Mouse (Mus musculus) T-helper 17 cell (primary cell): Measurements from ENCODE around the gene Gm44502.

Experiments used
- in situ Hi-C, 2 experiments: fragments of 300-600 bp; cut with MboI, MseI; formaldehyde crosslinking; loops; 1 replicate in 1 of 2; 2 replicates in 1 of 2; pipeline ENCODE4 v1.15.1; 2025; ENCODE audit warnings: high pct_unique_total_duplicates in 2 of 2

The Gm44502 gene

DNA sequence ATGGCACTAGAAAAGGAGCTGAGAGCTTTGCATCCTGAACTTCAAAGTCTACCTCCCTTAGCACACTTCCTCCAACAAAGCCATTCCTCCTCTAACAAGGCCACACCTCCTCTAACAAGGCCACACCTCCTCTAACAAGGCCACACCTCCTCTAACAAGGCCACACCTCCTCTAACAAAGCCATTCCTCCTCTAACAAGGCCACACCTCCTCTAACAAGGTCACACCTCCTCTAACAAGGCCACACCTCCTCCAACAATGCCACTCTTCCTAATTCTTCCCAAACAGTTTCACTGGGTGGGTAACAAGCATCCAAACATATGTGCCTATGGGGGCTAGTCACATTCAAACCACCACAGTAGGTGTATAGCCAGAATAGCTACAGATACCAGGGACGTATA lies 27.0 kb downstream of the Gm44502 start:
- in situ Hi-C loops = no loop called here

DNA sequence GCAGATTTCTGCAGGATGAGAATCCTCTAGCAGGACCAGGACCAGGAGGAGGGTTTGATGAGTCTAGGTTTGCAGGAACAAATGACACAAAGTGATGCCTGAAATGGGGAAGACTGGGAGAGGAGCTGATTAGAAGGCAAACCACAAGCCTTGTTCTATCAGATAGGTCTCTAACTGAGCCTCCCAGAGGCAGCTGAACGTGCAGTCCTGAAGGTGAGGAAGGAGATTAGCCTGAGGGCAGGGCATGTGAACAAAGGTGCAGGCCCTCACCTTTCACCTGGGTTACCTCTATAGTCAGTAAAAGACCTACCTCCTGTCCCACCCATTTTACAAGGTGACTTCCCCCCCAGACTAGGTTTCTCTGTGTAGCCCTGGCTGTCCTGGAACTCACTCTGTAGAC lies 29.8 kb downstream of the Gm44502 start:
- in situ Hi-C loops = no loop called here

DNA sequence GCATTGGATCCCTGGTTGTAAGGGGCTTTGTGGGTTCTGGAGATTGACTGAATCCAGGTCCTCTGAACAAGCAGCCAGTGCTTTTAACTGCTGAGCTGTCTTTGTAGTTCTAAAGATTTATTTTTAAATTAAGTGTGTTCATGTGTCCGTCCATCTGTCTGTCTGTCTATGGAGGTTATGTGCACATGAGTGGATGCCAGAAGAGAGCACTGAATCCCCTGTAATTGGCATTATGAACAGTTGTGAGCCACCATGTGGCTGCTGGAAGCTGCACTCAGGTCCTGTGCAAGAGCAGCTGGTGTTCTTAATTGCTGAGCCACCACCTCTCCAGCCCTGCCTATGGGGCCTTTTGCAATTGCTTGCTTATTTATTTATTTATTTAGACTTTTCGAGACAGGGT lies 31.4 kb downstream of the Gm44502 start:
- in situ Hi-C loops = no loop called here

DNA sequence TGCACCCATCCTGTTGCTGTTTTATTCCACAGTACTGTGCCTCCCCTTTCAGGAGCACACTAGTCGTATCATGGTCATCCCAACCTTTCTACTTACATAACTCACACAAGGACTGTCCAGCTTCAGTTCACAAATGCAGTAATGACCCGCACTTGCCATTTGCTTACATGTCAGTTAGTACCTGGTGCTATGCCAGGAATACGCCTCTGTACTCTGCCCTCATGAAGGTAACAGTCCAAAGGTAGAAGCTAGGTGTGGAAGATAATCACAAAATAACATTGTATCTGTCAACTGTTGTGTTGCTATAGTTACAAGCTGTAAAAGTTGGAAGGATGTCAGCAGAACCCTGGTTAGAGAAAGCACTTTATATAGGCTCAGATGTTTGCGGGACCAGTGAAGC lies 32.6 kb downstream of the Gm44502 start:
- in situ Hi-C loops = no loop called here

DNA sequence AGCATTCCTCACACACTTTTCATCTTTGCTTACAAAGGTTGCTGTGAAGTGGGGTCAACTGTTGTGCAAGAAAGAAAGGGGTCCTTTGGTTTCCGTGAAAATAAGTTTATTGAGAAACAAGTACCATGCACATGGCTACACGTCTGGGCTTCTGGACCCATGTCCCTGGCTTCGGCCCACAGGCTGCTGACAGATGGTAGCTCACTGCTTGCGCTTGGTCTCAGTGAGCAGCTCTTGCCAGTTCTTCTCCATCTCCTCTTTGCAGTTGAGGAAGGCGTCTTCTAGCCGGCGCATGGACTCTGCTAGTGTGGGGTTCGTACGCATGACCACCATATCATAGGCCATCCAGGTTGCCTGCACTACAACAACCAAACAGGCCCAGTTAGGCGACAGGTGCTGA lies 39.4 kb downstream of the Gm44502 start:
- in situ Hi-C loops = no loop called here

DNA sequence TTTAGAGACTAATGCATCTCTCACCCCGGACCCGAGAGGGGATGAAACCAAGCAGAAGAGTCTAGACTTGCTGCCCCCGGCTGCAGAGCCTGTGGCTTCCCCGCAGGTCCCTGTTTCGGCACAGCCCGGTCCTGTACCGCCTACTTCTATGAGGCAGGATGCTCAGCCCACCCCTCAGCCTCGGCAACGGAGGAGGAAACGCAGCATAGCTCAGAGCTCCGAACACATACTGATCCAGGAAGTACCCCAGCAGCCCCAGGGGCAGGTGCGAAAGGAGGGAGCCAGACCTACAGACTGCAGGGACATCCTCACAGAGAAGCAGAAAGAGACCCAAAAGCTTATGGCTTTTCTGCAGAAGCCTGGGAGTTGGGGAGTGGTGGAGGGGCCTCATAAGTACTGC lies 42.4 kb downstream of the Gm44502 start:
- in situ Hi-C loops = no loop called here

DNA sequence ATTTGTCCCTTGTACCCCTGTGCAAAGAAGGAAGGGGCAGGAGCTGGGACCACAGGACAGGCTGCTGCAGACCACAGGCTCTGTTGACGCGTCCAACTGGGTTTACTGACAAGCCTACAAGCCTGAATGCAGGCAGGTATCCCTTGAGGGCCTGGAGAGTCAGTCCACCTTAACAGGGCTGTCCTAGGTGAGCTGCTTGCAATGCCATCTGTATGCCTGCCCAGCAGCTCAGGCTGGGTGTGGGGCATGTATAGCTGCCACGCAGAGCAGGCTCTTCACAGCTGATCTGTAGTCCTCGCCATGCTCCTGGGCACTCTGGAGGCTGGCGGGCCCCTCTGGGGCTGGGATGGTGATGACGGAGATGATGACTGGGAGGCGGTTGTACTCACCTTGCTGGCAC lies 44.9 kb downstream of the Gm44502 start, which contains the start of gene Klhdc7b:
Gene Klhdc7b (plus strand): TSS at position 301 of the 400 bp plus-strand sequence.
- in situ Hi-C loops = no loop called here

DNA sequence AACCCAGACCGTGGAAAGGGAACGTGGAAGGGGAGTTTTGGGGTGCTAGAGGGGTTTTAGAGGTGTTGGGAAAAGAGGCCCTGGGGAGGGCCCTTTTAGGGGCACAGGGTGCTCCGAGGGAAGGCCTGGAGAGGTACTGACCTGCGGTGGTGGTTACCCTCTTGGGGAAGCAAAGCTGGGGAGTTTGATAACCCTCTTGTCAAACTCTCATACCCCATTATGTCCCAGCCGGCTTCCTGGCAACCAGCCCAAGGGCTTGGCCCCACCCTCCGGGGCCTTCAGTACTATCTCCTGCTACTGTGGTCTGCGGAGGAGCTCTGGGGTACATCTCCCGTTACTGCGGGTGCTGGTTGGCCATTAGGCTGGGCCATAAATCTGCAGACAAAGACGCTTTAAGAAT lies 50.1 kb downstream of the Gm44502 start:
- in situ Hi-C loops = no loop called here

DNA sequence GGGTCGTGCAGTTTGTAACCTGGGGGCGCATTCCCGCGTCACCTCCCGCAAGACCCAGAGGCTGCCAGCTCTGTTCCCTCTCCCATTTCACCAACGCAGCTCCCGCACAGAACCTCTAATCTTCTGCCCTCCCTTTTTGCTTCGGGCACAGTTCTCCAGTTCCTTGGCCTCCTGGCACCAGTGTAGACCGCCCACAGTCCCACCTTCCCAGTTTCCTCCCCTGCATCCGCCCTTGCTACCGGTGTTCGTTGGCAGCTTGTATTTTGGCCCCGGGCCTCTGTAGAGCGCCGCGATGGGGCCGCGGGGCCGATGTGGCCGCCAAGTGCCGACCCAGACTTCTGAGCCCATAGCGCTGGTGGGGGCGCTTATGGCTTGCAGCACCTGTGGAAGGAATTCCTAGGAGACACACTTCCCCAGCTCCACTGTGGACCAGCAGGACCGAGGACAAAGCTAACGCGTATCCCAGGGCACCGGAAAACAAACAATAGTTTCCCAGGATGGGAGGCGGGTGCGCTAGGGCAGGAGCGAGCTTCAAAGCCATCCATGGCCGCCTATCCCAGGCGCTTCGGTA lies 50.6 kb downstream of the Gm44502 start, which contains the start of gene Odf3b:
Gene Odf3b (minus strand): TSS at position 452 of the 571 bp plus-strand sequence.
- in situ Hi-C loops = no loop called here

DNA sequence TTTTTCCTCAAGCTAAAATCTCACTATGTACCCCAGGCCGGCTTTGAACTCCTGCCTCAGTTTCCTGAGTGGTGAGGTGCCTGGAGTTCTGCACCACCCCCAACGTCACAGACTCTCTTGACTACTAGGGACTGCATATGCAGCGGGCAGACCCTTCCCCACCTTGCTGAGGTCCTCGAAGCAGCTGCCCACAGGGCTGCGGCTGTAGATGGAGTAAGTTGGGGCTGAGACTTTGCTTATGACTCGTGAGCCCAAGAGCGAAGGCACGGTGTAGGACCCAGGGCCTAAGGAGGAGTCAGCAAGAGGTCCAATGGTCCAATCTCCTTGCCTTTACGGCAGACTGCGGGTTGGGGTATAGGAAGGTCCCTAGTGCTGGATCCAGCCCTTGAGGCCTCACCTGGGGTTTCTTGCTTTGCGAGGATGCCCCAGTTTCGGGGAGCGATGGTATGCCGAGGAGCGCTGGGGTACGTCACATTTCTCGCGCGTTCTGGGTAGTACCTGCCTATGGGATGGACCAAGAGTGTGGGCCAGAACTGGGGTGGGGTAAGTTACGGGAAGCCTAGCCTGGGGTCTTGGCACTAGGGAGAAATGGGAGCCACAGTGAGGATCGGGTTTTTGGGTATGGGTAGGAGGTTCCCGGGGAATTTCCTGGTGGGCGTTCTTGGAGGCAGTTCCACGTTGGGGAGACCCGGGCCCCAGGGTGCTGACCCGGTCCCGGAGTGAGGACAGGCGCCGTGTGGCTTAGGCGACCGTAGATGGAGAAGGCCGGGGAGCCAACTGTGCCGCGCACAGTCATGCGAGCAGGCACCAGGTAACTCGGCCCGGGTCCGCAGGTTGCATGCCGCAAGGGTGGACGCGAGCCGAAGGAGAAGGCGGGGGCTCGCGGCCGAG lies 51.3 kb downstream of the Gm44502 start:
- in situ Hi-C loops = no loop called here

DNA sequence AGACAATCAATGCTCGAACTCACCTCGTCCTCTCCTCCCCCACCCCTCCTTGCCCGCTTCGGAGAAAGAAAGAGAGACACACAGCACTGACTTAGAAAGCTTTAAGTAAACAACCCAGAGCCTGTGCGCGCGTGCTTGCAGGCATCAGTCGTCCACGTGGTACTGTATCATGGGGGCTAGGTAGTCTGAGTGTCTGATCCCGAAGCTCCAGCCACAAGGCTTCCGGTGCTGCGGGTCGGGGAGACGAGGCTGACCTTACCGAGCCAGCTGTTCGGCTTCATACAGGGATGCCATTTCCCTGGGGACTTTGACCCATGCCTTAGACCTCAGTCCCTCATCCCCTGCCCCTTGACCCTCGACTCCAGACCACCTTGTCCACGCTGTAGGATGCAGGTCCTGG lies 52.1 kb downstream of the Gm44502 start:
- in situ Hi-C loops = no loop called here

DNA sequence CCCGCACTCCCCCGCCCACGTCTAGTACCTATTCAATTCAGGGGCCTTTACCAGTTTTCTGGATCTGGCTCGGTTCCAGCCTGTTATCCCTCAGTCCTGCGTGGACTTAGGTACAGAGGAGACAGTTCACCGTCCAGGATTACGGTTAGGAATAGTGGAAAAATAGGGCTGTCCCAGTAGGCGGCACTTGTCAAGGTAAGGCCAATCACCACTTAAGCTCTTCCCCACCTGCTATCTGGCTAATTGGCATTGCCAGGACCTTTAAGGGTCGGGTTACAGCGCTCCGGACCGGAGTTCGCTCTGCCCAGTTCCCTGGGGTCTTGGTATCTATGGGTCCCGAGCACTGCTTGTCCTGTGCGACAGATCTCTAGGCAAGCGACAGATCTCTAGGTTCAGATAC lies 52.5 kb downstream of the Gm44502 start, which contains the start of gene Tymp:
Gene Tymp (minus strand): TSS at position 83 of the 400 bp plus-strand sequence.
- in situ Hi-C loops = no loop called here

DNA sequence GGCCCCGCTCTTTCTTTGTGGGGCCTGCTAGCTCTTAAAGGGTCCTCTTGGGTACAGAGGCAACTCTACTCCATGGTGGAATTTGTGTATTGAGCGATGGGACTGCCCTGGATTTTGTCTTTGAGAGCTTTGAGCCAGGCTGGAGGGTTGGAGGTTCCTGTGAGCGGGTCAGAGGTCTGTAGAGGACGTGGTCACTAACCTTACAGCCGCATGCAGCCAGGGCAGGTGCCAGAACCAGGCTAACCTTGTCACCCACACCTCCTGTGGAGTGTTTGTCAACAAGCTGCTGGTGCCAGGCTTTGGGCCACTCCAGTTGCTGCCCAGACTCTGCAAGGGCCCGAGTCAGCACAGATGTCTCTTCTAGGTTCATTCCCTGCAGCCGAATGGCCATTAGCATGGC lies 53.5 kb downstream of the Gm44502 start:
- in situ Hi-C loops = no loop called here

DNA sequence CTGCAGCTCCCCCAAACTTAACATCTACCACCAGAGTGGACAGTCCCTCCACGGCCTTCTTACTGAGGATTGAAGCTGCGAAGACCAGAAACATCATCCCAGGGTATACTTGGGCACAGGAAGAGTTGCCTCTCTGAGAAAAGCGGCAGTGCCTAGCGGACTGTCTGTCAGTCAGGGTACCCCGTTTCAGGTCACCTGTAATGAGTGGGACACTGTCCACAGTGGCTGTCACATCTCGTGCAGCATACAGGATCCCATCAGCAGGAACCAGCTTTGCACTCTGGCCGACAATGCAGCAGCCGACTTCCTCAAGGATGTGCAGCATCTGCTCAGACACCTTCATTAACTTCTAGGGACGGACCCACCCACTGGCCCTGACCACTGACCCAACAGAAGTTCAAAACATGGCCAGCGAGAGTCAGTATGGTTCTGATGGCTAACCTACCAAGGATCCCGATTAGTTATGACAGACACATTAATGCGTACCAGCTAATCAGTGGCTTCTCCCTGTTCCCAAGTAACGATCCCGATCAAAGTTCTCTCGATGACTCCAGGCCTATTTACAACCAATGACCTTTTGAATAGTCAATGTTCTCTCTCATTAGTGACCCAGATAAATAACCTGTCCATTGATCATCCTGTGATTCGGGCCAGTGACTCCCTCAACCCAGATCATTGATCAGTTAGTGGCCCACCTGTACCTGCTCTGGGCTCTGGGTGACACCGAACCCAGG lies 54.5 kb downstream of the Gm44502 start:
- in situ Hi-C loops = no loop called here

DNA sequence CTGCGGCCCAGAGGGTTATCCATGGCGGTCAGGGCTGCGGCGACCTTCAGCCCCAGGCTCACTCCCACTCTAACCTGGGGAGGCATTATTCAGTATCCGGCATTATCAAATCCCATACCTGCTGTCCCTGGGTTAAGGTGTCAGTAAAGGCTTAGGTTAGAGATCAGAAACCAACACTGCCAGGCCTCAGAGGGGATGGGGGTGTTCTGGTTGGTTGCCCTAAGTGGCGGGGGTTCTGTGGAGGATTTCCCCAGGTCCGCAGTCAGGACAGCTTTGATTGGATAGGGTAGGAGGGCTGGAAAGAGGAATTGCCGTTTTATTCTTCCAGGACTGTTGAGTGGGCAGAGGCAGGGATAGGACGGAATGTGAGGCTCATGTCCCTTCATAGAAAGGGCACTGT lies 55.2 kb downstream of the Gm44502 start:
- in situ Hi-C loops = no loop called here

DNA sequence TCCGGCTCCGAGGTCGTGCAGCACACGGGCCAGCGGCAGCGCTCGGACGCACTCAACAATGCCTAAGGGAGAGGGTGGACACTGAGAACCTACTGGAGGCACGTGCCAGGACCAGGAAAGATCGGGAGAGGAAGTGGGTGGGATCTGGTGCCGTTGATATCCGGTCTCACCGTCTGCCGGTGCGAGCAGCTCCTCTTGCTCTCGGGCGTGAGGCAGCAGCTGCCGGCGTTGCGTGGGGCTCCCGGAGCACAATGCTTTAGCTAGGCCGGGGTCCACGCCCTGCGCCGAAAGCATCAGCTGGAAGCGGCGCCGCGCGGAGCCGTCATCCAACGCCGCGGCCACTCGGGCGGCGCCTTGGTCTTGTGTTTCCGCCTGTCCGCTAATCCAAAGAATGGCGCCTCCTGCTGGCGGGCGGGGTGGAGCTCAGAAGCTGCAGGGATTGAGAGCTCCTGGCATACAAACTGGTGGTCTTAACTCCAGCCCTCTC lies 55.7 kb downstream of the Gm44502 start, which contains the start of gene Sco2:
Gene Sco2 (minus strand): TSS at position 85 of the 487 bp plus-strand sequence.
- in situ Hi-C loops = no loop called here

DNA sequence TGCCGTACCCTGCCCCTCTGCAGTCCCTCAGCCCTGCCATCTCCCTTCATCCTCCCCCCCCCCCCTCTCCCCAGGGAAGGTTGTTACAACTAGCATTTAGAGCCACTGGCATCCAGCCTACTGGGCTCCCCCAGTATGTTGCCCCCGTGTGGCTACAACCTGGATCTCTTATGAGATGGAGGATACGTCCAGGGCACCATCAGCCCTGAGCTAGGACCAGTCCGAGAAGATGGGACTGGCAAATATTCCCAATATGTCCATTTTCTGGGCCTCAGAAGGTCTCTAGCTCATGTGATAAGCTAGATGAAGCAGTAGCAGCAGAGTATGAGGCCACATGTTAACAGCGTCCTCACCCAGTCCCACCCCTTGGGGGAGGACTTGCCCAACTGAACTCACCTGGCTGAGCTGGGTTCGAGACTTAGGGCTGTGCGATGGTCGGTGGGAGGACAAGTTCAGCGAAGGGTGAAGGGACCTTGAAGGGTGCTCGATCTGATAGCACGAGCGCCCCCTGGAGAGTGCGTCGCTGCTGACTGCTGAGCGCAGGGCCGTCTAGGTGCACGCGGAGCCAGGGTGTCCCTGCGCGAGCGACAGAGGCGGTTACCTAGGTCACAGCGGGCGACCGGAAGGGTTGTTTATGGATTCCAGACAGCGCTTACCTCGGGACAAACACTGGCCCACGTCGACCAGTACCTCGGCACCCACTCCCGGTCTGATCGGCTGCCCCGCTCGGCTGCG lies 56.3 kb downstream of the Gm44502 start:
- in situ Hi-C loops = no loop called here

DNA sequence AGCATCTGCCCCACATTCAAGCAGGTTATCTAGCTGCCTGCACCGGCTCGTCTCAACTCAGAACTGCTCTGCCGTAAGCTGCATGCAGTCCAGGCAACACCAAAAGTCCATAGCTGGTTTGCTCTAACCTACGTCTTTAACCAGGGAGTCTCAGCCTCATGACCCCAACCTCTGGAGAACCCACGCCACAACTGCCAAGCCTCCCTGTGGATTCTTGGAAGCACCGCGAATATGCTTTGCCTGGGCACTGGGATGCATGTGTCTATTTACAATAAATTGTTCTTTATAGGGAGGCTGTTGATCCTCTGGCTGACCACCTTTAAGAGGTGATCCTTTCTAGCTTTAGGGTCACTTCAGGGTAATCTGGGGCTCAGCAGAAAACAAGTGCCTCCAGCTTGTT lies 57.0 kb downstream of the Gm44502 start:
- in situ Hi-C loops = no loop called here

DNA sequence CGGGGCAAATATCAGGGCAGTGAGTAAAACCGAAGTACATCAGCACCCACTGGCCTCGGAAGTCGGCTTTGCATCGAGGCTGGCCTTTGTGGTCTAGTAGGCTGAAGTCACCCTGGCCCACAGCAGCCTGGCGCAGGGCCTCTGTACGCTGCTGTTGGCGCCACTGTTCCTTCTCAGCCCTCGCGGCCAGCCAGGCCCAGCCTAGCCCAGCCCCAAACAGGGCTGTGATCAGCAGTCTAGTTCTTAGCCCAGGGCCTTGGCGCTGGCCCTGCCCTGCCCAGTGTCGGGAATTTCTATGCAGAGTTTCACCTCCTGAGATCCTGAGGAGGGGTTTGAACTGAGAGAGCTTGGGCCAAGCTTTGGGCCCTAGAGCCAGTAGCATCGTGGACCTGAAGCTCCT lies 57.4 kb downstream of the Gm44502 start:
- in situ Hi-C loops = no loop called here
